Mouse (Mus musculus) left cerebral cortex, adult 9 months (tissue): ENCODE results near the gene Gm20865.
"Not testable (repeated sequence)": the region's sequence is repeated elsewhere in the genome, so short reads cannot be mapped to it uniquely, and the experiment has no call there.

ENCODE experiments used
- DNase-seq, 2 experiments: peaks; one replicate each; pipeline ENCODE4 v3.0.0; 2022; ENCODE audit warnings: low spot score in 2 of 2

Gene Gm20865

GRCm38 (mm10) chrY:21241275-21241674 is at the start of gene Gm20865:
Gene Gm20865, plus strand, starts transcription at chrY:21241575.
- DNase-seq, result not testable (repeated sequence)
